Mouse (Mus musculus) midbrain, embryonic 15.5 days (tissue): Measurements from ENCODE around the gene Ak9. TPM values are rescaled to one million over a fixed set of nuclear protein-coding genes. Genes with fewer than 3 reads are reported as not detected.
A peak's percentile ranks its signal among the peaks of the same experiment; 100 is the strongest.

Source experiments
- ATAC-seq: fragments of 200-750 bp; cut with Nextera tagmentation; replicated peaks from 2 replicates; pipeline ENCODE4 v1.8.0; 2017; ENCODE audit warnings: moderate TSS enrichment
- H3K27ac ChIP-seq: fragments of 300-500 bp; sonication (generic); 2 replicates; pipeline ENCODE4 v1.5.1; 2015; ENCODE audit warnings: mild to moderate bottlenecking, inconsistent platforms
- H3K27me3 ChIP-seq: fragments of 300-500 bp; sonication (generic); replicated peaks from 2 replicates; pipeline ENCODE4 v1.6.1; 2015; ENCODE audit warnings: inconsistent platforms
- H3K36me3 ChIP-seq: fragments of 300-500 bp; sonication (generic); replicated peaks from 2 replicates; pipeline ENCODE4 v1.6.1; 2015; ENCODE audit warnings: inconsistent platforms
- H3K4me1 ChIP-seq: fragments of 300-500 bp; sonication (generic); 2 replicates; pipeline ENCODE4 v1.6.1; 2015; ENCODE audit warnings: inconsistent platforms
- H3K4me2 ChIP-seq: fragments of 300-500 bp; sonication (generic); 2 replicates; pipeline ENCODE4 v1.6.1; 2015; ENCODE audit warnings: inconsistent platforms, mild to moderate bottlenecking, moderate library complexity
- H3K4me3 ChIP-seq: fragments of 300-500 bp; sonication (generic); 2 replicates; pipeline ENCODE4 v1.5.1; 2015; ENCODE audit warnings: mild to moderate bottlenecking, inconsistent platforms
- H3K9ac ChIP-seq: fragments of 300-500 bp; sonication (generic); 2 replicates; pipeline ENCODE4 v1.6.1; 2015; ENCODE audit warnings: mild to moderate bottlenecking, inconsistent platforms
- H3K9me3 ChIP-seq: fragments of 300-500 bp; sonication (generic); 2 replicates; pipeline ENCODE4 v1.6.1; 2016; ENCODE audit warnings: inconsistent platforms
- WGBS: fragments of 180-500 bp; shearing (Covaris S2); methylation state at CpG from one replicate; pipeline ENCODE4 v1.1.7; 2015; ENCODE audit warnings: mixed read lengths; 5-methylcytosine and 5-hydroxymethylcytosine counted together
- polyA plus RNA-seq: library from polyadenylated mRNA; unstranded; fragments of >200 nt; fragmentation: Nextera tagmentation; extraction: Ambion mirVana; gene quantifications from 2 replicates; pipeline ENCODE4 v1.2.1, GENCODE M21; 2015

Gene Ak9
- polyA plus RNA-seq, 1 experiment from 2014 or later: 0.30 TPM

DNA sequence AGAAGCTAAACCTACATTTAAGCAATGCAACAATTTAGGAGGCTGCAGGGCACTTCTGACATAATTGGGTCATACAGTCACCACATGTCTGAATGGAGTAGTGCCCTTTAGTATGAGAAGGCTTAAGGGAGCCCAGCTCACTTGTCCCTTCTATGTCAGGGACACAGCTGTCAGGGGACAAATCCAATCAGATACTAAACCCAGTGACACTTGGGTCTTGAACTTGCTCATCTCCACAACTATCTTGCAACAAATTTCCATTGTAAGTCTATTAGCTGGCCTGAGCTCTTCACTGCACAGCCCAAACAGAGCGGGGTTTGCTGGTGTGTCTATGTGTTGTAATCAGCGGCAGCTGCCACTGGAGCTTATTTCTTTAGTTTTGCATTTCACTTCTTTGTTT is 119.9 kb downstream of the Ak9 start:
- Histone ChIP-seq H3K9ac (no peak overlapping the region), H3K36me3 (no peaks in the 10 kb centered on the region), H3K4me3 (no peak overlapping the region), H3K27ac (no peak overlapping the region), H3K4me2 (no peak overlapping the region), H3K27me3 (no peaks in the 10 kb centered on the region), H3K9me3 (no peaks in the 10 kb centered on the region), H3K4me1 (no peaks in the 10 kb centered on the region)
- no peak for ATAC-seq
- 90% methylated on average over 2 of the region's 2 CpGs for WGBS

DNA sequence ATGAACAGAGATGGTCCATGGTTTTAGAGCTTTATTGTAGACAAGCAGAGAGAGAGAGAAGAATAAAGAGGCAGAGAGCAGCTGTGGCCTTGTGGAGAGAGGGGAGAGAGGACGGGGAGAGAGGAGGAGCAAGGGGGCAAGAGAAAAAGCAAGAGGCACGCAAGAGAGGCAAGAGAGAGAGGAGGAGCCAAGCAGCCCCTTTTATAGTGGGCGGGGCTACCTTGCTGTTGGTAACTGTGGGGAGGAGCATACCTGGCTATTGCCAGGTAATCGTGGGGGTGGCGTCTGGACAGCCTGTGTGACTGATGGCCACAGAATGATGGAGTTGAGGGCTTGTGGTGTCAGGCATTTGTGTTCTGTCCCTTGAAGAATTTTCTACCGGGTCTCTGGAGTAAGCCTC is 122.6 kb downstream of the Ak9 start:
- Histone ChIP-seq H3K4me1 (no peaks in the 10 kb centered on the region), H3K4me2 (no peak overlapping the region), H3K27ac (no peak overlapping the region), H3K9me3 (no peaks in the 10 kb centered on the region), H3K27me3 (no peaks in the 10 kb centered on the region), H3K9ac (no peak overlapping the region), H3K4me3 (no peak overlapping the region), H3K36me3 (no peaks in the 10 kb centered on the region)
- WGBS: 59% methylated on average over 6 of the region's 6 CpGs
- no peak for ATAC-seq

DNA sequence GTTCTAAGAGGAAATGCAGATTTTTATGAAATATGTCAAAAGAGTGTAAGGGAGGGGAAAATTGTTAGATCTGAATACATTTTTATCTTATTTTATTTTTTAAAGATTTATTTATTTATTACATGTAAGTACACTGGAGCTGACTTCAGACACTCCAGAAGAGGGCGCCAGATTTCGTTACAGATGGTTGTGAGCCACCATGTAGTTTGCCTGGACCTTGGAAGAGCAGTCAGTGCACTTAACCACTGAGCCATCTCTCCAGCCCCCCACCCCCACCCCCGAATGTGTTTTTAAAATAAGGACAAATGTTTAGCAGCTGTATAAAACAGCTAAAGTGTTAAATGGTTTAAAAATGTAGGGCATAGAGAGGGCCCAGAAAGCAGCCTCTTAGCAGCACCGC is 130.8 kb downstream of the Ak9 start:
- no peak overlapping the region for H3K4me2 ChIP-seq
- no peaks in the 10 kb centered on the region for H3K36me3 ChIP-seq

GRCm38 (mm10) chr10:41435141-41435540 is 131.4 kb downstream of the Ak9 start:
- no peak overlapping the region for H3K4me3 ChIP-seq
- H3K9me3 ChIP-seq: no peaks in the 10 kb centered on the region
- H3K27ac ChIP-seq: no peak overlapping the region
- ATAC-seq: no peak
- H3K4me1 ChIP-seq: no peaks in the 10 kb centered on the region
- no peaks in the 10 kb centered on the region for H3K36me3 ChIP-seq
- peaks cover 4% of the 10 kb centered on the region for H3K27me3 ChIP-seq
- 49% methylated on average over 3 of the region's 3 CpGs for WGBS
- H3K9ac ChIP-seq: no peak overlapping the region
- no peak overlapping the region for H3K4me2 ChIP-seq

More for the DNA sequence above, 130.8 kb downstream of the Ak9 start:
- no peak overlapping the region for H3K9ac ChIP-seq
- 24% methylated on average over 4 of the region's 4 CpGs for WGBS
- no peak overlapping the region for H3K27ac ChIP-seq
- H3K27me3 ChIP-seq: peaks cover 4% of the 10 kb centered on the region
- H3K4me1 ChIP-seq: no peaks in the 10 kb centered on the region
- no peak for ATAC-seq
- no peaks in the 10 kb centered on the region for H3K9me3 ChIP-seq
- H3K4me3 ChIP-seq: no peak overlapping the region

DNA sequence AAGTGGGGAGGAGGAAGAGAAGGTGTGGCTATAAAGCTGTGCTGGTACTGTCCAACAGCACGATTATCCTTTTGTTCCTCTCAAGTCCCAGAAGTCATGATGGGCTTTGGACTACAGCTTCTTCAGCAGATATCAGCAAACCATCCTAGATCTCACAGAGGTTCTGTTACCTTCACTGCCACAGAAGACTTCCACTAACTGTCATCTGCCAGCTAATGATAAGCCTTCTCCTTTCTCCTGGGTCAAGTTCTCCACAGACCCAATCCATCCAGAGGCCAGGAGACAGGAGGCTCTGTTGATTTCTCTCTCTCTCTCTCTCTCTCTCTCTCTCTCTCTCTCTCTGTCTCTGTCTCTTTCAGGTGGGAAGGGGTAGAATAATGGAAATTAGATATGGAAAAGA is 144.4 kb downstream of the Ak9 start:
- Histone ChIP-seq H3K36me3 (0 out of 2 replicates have a peak, but pooled peaks cover 8% of the 10 kb centered on the region), H3K4me2 (no peak overlapping the region), H3K4me1 (peaks cover 33% of the 10 kb centered on the region), H3K9me3 (no peaks in the 10 kb centered on the region), H3K27ac (no peak overlapping the region), H3K4me3 (no peak overlapping the region), H3K9ac (no peak overlapping the region), H3K27me3 (no peaks in the 10 kb centered on the region)
- 84% methylated on average over 1 of the region's 1 CpGs for WGBS
- no peak for ATAC-seq

GRCm38 (mm10) chr10:41449684-41450083 is 145.9 kb downstream of the Ak9 start:
- peak overlapping the region; percentile 87 for H3K9ac ChIP-seq
- ATAC-seq: peak; percentile 83
- WGBS: 9% methylated on average over 14 of the region's 14 CpGs
- no peaks in the 10 kb centered on the region for H3K9me3 ChIP-seq
- 0 out of 2 replicates have a peak, but pooled peaks cover 8% of the 10 kb centered on the region for H3K36me3 ChIP-seq
- peak overlapping the region; percentile 87 for H3K27ac ChIP-seq
- peak overlapping the region; percentile 83 for H3K4me2 ChIP-seq
- H3K4me3 ChIP-seq: peak overlapping the region; percentile 96
- peaks cover 41% of the 10 kb centered on the region for H3K4me1 ChIP-seq
- H3K27me3 ChIP-seq: no peaks in the 10 kb centered on the region

GRCm38 (mm10) chr10:41450137-41450670 is 146.4 kb downstream of the Ak9 start, which contains the start of gene Zbtb24:
Zbtb24 (plus strand) TSS chr10:41450383.
- H3K4me1 ChIP-seq: peaks cover 44% of the 10 kb centered on the region
- no peaks in the 10 kb centered on the region for H3K27me3 ChIP-seq
- under 1% methylated on average over 49 of the region's 49 CpGs for WGBS
- H3K4me3 ChIP-seq: peak within 1 kb of the TSS; percentile 96
- H3K4me2 ChIP-seq: peak within 1 kb of the TSS; percentile 83
- H3K9ac ChIP-seq: peak within 1 kb of the TSS; percentile 87
- peak; percentile 96 for ATAC-seq
- peak within 1 kb of the TSS; percentile 87 for H3K27ac ChIP-seq
- H3K9me3 ChIP-seq: no peaks in the 10 kb centered on the region
- H3K36me3 ChIP-seq: 0 out of 2 replicates have a peak, but pooled peaks cover 9% of the 10 kb centered on the region

DNA sequence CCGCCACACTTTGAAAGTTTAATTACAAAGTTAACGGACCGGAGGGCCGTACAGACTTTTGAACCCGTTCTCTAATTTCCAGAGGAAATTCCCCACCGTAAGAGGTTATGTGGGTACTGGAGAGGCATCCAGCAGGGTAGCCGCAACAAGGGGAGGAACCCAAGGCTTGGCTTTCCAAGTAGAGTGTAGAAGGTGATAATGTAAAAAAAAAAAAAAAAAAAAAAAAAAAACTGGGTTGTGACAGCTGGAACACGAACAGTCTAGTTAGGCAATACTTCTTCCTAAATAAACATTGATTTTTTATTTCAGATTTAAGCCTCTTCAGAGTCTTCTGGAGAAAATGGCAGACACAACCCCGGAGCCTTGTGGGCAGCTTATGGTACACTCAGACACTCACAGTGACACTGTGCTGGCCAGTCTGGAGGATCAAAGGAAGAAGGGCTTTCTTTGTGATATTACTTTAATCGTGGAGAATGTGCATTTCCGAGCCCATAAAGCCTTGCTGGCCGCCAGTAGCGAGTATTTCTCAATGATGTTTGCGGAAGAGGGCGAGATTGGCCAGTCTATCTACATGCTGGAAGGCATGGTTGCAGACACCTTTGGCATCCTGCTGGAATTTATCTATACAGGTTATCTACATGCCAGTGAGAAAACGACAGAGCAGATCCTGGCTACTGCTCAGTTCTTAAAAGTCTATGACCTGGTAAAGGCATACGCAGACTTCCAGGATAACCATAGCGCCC is 147.2 kb downstream of the Ak9 start:
- peak overlapping the region; percentile 96 for H3K4me3 ChIP-seq
- peak; percentile 21 for ATAC-seq
- peaks cover 44% of the 10 kb centered on the region for H3K4me1 ChIP-seq
- H3K4me2 ChIP-seq: peak overlapping the region; percentile 83
- no peaks in the 10 kb centered on the region for H3K9me3 ChIP-seq
- WGBS: 56% methylated on average over 18 of the region's 18 CpGs
- H3K27me3 ChIP-seq: no peaks in the 10 kb centered on the region
- no peak overlapping the region for H3K27ac ChIP-seq
- H3K36me3 ChIP-seq: 0 out of 2 replicates have a peak, but pooled peaks cover 11% of the 10 kb centered on the region
- peak overlapping the region; percentile 87 for H3K9ac ChIP-seq

GRCm38 (mm10) chr10:41451656-41452055 is 147.9 kb downstream of the Ak9 start:
- Histone ChIP-seq H3K9me3 (no peaks in the 10 kb centered on the region), H3K36me3 (0 out of 2 replicates have a peak, but pooled peaks cover 17% of the 10 kb centered on the region), H3K9ac (no peak overlapping the region), H3K4me1 (peaks cover 44% of the 10 kb centered on the region), H3K4me2 (peak overlapping the region; percentile 83; the same call in 1 of the 2 replicates), H3K27me3 (no peaks in the 10 kb centered on the region), H3K27ac (no peak overlapping the region), H3K4me3 (no peak overlapping the region)
- no peak for ATAC-seq
- 96% methylated on average over 9 of the region's 9 CpGs for WGBS

DNA sequence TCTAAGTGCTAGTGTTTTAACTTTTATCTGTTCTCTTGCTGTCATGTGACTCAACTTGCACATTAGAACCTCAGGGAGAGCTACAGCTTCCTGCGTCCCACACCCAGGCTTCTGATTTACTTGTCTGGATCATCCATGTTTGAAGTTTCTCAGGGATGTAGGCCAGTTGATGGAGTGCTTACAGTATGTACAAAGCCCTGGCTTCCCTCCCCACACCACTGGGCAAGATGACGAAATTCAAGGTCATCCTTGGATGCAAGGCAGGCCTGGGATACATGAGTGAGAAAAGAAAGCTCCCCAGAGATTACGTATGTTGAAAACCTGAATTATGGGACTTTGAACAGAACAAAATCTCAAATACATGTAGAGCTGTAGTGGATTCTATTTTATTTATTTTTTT is 149.0 kb downstream of the Ak9 start:
- no peak for ATAC-seq
- Histone ChIP-seq H3K4me1 (peaks cover 44% of the 10 kb centered on the region), H3K9ac (no peak overlapping the region), H3K4me2 (no peak overlapping the region), H3K27me3 (no peaks in the 10 kb centered on the region), H3K4me3 (no peak overlapping the region), H3K27ac (no peak overlapping the region), H3K9me3 (no peaks in the 10 kb centered on the region), H3K36me3 (0 out of 2 replicates have a peak, but pooled peaks cover 19% of the 10 kb centered on the region)
- 92% methylated on average over 3 of the region's 3 CpGs for WGBS

DNA sequence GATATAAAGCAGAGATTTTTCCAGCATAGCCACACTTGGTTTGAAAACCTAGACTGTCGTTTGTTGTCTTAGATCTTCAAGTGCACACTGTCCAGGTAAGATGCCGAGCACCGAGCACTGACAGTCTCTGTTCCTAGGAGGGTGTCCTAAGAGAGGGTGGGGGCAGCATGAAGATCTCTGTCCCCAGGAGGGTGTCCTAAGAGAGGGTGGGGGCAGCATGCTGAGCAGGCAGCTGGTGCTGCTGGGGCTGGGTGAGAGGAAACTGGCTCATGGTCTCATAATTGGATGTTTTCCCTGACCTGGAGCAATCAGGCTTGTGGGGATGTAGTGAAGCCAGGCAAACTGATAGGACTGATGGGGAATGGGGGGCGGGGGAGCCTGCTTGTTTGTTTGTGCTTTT is 156.2 kb downstream of the Ak9 start:
- no peak overlapping the region for H3K27ac ChIP-seq
- no peak overlapping the region for H3K9ac ChIP-seq
- peaks cover 22% of the 10 kb centered on the region for H3K36me3 ChIP-seq
- no peak for ATAC-seq
- WGBS: 77% methylated on average over 4 of the region's 4 CpGs
- 0 out of 2 replicates have a peak, but pooled peaks cover 2% of the 10 kb centered on the region for H3K4me1 ChIP-seq
- H3K27me3 ChIP-seq: no peaks in the 10 kb centered on the region
- H3K9me3 ChIP-seq: no peaks in the 10 kb centered on the region
- H3K4me3 ChIP-seq: no peak overlapping the region
- H3K4me2 ChIP-seq: no peak overlapping the region

DNA sequence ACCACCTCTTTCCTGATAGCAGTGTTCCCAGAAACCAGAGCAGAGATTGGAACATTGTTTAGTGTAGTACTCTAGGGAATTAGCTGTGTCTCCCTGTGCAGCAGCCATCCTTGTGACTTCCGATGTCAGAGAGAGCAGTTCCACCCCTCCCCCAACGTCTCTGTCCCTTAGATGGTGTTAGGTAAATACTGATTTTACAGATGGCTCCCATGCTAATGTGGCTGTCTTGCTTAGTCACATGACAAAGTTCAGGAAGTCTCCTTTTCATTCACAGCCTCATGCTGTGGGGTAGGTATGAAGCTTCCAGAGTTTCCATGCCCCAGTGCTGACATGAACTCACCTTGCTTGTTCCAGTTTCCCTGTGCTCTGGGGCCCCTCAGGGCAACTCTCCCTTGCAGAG is 156.7 kb downstream of the Ak9 start:
- Histone ChIP-seq H3K9me3 (no peaks in the 10 kb centered on the region), H3K27ac (no peak overlapping the region), H3K36me3 (peaks cover 22% of the 10 kb centered on the region), H3K4me3 (no peak overlapping the region), H3K4me2 (no peak overlapping the region), H3K9ac (no peak overlapping the region), H3K27me3 (no peaks in the 10 kb centered on the region), H3K4me1 (no peaks in the 10 kb centered on the region)
- 28% methylated on average over 2 of the region's 2 CpGs for WGBS
- ATAC-seq: no peak
